Mouse (Mus musculus): ENCODE measurements at regions not wholly inside any gene's neighbourhood (a gene's known extent, or its start where the extent isn't known, plus 50 kb on each side); places are given as distances from the start of the nearest gene placed in this dataset.

- in situ Hi-C loops (cut with MboI, MseI): no loop called here
Measured at GRCm38 (mm10) chrX:58445624-58446323, 423.3 kb downstream of the Zic3 start.

GRCm38 (mm10) chrX:58447605-58448004 is 425.1 kb downstream of the Zic3 start:
- in situ Hi-C loops (cut with MboI, MseI): no loop called here

GRCm38 (mm10) chrX:58469683-58470082 is 439.5 kb upstream of the 4930550L24Rik start:
- in situ Hi-C loops (cut with MboI, MseI): no loop called here

GRCm38 (mm10) chrX:58470986-58471385 is 438.2 kb upstream of the 4930550L24Rik start:
- in situ Hi-C loops (cut with MboI, MseI): no loop called here

- in situ Hi-C loops (cut with MboI, MseI): loop anchor here (25.0 kb wide), 1 partner anchor 1054 kb away; no protein-coding TSS in a partner anchor
Measured at GRCm38 (mm10) chrX:58490861-58491260, 418.3 kb upstream of the 4930550L24Rik start.

GRCm38 (mm10) chrX:58503573-58503972 is 405.6 kb upstream of the 4930550L24Rik start:
- in situ Hi-C loops (cut with MboI, MseI): no loop called here

- in situ Hi-C loops (cut with MboI, MseI): no loop called here
Measured at GRCm38 (mm10) chrX:58514925-58515324, 394.2 kb upstream of the 4930550L24Rik start.
